Mouse (Mus musculus): ENCODE data around the gene Acad11.

GRCm38 (mm10) chr9:104080038-104080437, 16.9 kb downstream of the Acad11 start:
- TF ChIP-seq CTCF (IDR thresholded peaks at IDR 0.05; ENCODE audit: control insufficient read depth, insufficient read depth, insufficient replicate concordance, low read depth, low read length) (no peak), POLR2A (IDR thresholded peaks at IDR 0.05; ENCODE audit: control insufficient read depth, low read depth, low read length) (no peak)
